Mouse (Mus musculus): ENCODE measurements around the gene Tnrc6c. TPM values are rescaled to one million over a fixed set of nuclear protein-coding genes. Genes with fewer than 3 reads are reported as not detected.

Gene Tnrc6c
- total RNA-seq, 2 experiments from 2014 or later = 18.0 to 32.2 TPM

- no peak for ATAC-seq (replicated peaks; ENCODE audit: low FRiP score, low TSS enrichment, poor library complexity, severe bottlenecking)
Observed at GRCm38 (mm10) chr11:117712065-117712464, 58.0 kb downstream of the Tnrc6c start.

- no peak for ATAC-seq (replicated peaks; ENCODE audit: low FRiP score, low TSS enrichment, poor library complexity, severe bottlenecking)
Observed at GRCm38 (mm10) chr11:117713375-117713774, 59.3 kb downstream of the Tnrc6c start.

GRCm38 (mm10) chr11:117718838-117719237, 64.7 kb downstream of the Tnrc6c start:
- no peak for ATAC-seq (replicated peaks; ENCODE audit: low FRiP score, low TSS enrichment, poor library complexity, severe bottlenecking)

GRCm38 (mm10) chr11:117724604-117725301, 70.7 kb downstream of the Tnrc6c start:
- no peak for ATAC-seq (replicated peaks; ENCODE audit: low FRiP score, low TSS enrichment, poor library complexity, severe bottlenecking)

- ATAC-seq (replicated peaks; ENCODE audit: low FRiP score, low TSS enrichment, poor library complexity, severe bottlenecking) = no peak
Observed at GRCm38 (mm10) chr11:117727031-117727430, 72.9 kb downstream of the Tnrc6c start.

GRCm38 (mm10) chr11:117728245-117728644, 74.2 kb downstream of the Tnrc6c start:
- no peak for ATAC-seq (replicated peaks; ENCODE audit: low FRiP score, low TSS enrichment, poor library complexity, severe bottlenecking)

- no peak for ATAC-seq (replicated peaks; ENCODE audit: low FRiP score, low TSS enrichment, poor library complexity, severe bottlenecking)
Observed at GRCm38 (mm10) chr11:117728841-117729240, 74.8 kb downstream of the Tnrc6c start.

GRCm38 (mm10) chr11:117729341-117729740, 75.3 kb downstream of the Tnrc6c start:
- ATAC-seq (replicated peaks; ENCODE audit: low FRiP score, low TSS enrichment, poor library complexity, severe bottlenecking) = no peak

- ATAC-seq (replicated peaks; ENCODE audit: low FRiP score, low TSS enrichment, poor library complexity, severe bottlenecking) = no peak
Observed at GRCm38 (mm10) chr11:117729798-117730489, 75.9 kb downstream of the Tnrc6c start.

- no peak for ATAC-seq (replicated peaks; ENCODE audit: low FRiP score, low TSS enrichment, poor library complexity, severe bottlenecking)
Observed at GRCm38 (mm10) chr11:117730490-117730838, 76.4 kb downstream of the Tnrc6c start.

- ATAC-seq (replicated peaks; ENCODE audit: low FRiP score, low TSS enrichment, poor library complexity, severe bottlenecking) = no peak
Observed at GRCm38 (mm10) chr11:117731470-117731869, 77.4 kb downstream of the Tnrc6c start.

- ATAC-seq (replicated peaks; ENCODE audit: low FRiP score, low TSS enrichment, poor library complexity, severe bottlenecking) = no peak
Observed at GRCm38 (mm10) chr11:117736037-117736689, 82.1 kb downstream of the Tnrc6c start.

GRCm38 (mm10) chr11:117738123-117738522, 84.0 kb downstream of the Tnrc6c start:
- no peak for ATAC-seq (replicated peaks; ENCODE audit: low FRiP score, low TSS enrichment, poor library complexity, severe bottlenecking)

GRCm38 (mm10) chr11:117741128-117741527, 87.0 kb downstream of the Tnrc6c start:
- ATAC-seq (replicated peaks; ENCODE audit: low FRiP score, low TSS enrichment, poor library complexity, severe bottlenecking) = no peak

GRCm38 (mm10) chr11:117742243-117742642, 88.2 kb downstream of the Tnrc6c start:
- no peak for ATAC-seq (replicated peaks; ENCODE audit: low FRiP score, low TSS enrichment, poor library complexity, severe bottlenecking)

- no peak for ATAC-seq (replicated peaks; ENCODE audit: low FRiP score, low TSS enrichment, poor library complexity, severe bottlenecking)
Observed at GRCm38 (mm10) chr11:117742715-117743114, 88.6 kb downstream of the Tnrc6c start.

- ATAC-seq (replicated peaks; ENCODE audit: low FRiP score, low TSS enrichment, poor library complexity, severe bottlenecking) = peak; percentile 53
Observed at GRCm38 (mm10) chr11:117743454-117744030, 89.5 kb downstream of the Tnrc6c start.

GRCm38 (mm10) chr11:117748628-117749027, 94.5 kb downstream of the Tnrc6c start:
- ATAC-seq (replicated peaks; ENCODE audit: low FRiP score, low TSS enrichment, poor library complexity, severe bottlenecking) = no peak

GRCm38 (mm10) chr11:117749414-117749813, 95.3 kb downstream of the Tnrc6c start:
- ATAC-seq (replicated peaks; ENCODE audit: low FRiP score, low TSS enrichment, poor library complexity, severe bottlenecking) = 0 out of 2 replicates have a peak, but pooled peaks have one; percentile 22

GRCm38 (mm10) chr11:117751544-117751943, 97.5 kb downstream of the Tnrc6c start:
- ATAC-seq (replicated peaks; ENCODE audit: low FRiP score, low TSS enrichment, poor library complexity, severe bottlenecking) = no peak

All from megakaryocyte-erythroid progenitor cell, adult 5-6 weeks (primary cell).